Mouse (Mus musculus): ENCODE data around the gene Lekr1. TPM values are rescaled to one million over a fixed set of nuclear protein-coding genes. Genes with fewer than 3 reads are reported as not detected.

Lekr1 gene
- polyA plus RNA-seq, 1 experiment from 2014 or later, result 8.9 TPM

- Histone ChIP-seq H3K36me3 (no peaks in the 10 kb centered on the region), H3K27me3 (no peaks in the 10 kb centered on the region), H3K9ac (no peak overlapping the region), H3K4me1 (peaks cover 18% of the 10 kb centered on the region), H3K4me2 (no peak overlapping the region), H3K27ac (no peak overlapping the region), H3K9me3 (no peaks in the 10 kb centered on the region), H3K4me3 (no peak overlapping the region)
- ATAC-seq (ENCODE audit: insufficient number of reproducible peaks, insufficient read depth, low FRiP score, low TSS enrichment, low read depth), result no peak
- 57% methylated on average over 7 of the region's 7 CpGs for WGBS
Measured at GRCm38 (mm10) chr3:65637313-65637712, 28.7 kb upstream of the Lekr1 start.

GRCm38 (mm10) chr3:65638896-65639295 lies 27.1 kb upstream of the Lekr1 start:
- Histone ChIP-seq H3K4me2 (no peak overlapping the region), H3K36me3 (no peaks in the 10 kb centered on the region), H3K9me3 (no peaks in the 10 kb centered on the region), H3K9ac (no peak overlapping the region), H3K4me1 (peaks cover 18% of the 10 kb centered on the region), H3K27ac (no peak overlapping the region), H3K27me3 (no peaks in the 10 kb centered on the region), H3K4me3 (no peak overlapping the region)
- 74% methylated on average over 11 of the region's 11 CpGs for WGBS
- no peak for ATAC-seq (ENCODE audit: insufficient number of reproducible peaks, insufficient read depth, low FRiP score, low TSS enrichment, low read depth)

- H3K36me3 ChIP-seq, result no peaks in the 10 kb centered on the region
- H3K9me3 ChIP-seq, result no peaks in the 10 kb centered on the region
- H3K4me1 ChIP-seq, result peaks cover 12% of the 10 kb centered on the region
- H3K4me3 ChIP-seq, result no peak overlapping the region
- H3K27me3 ChIP-seq, result no peaks in the 10 kb centered on the region
- no peak for ATAC-seq (ENCODE audit: insufficient number of reproducible peaks, insufficient read depth, low FRiP score, low TSS enrichment, low read depth)
- H3K27ac ChIP-seq, result no peak overlapping the region
- 85% methylated on average over 5 of the region's 5 CpGs for WGBS
- no peak overlapping the region for H3K9ac ChIP-seq
- H3K4me2 ChIP-seq, result no peak overlapping the region
Measured at GRCm38 (mm10) chr3:65639454-65640014, 26.5 kb upstream of the Lekr1 start.

GRCm38 (mm10) chr3:65642959-65643358 lies 23.1 kb upstream of the Lekr1 start:
- no peak overlapping the region for H3K9ac ChIP-seq
- ATAC-seq (ENCODE audit: insufficient number of reproducible peaks, insufficient read depth, low FRiP score, low TSS enrichment, low read depth), result no peak
- H3K4me2 ChIP-seq, result no peak overlapping the region
- H3K27ac ChIP-seq, result no peak overlapping the region
- H3K4me1 ChIP-seq, result no peaks in the 10 kb centered on the region
- no peaks in the 10 kb centered on the region for H3K9me3 ChIP-seq
- no peak overlapping the region for H3K4me3 ChIP-seq
- no peaks in the 10 kb centered on the region for H3K36me3 ChIP-seq
- no peaks in the 10 kb centered on the region for H3K27me3 ChIP-seq
- 75% methylated on average over 2 of the region's 2 CpGs for WGBS

- no peak overlapping the region for H3K9ac ChIP-seq
- no peaks in the 10 kb centered on the region for H3K27me3 ChIP-seq
- H3K4me2 ChIP-seq, result no peak overlapping the region
- no peaks in the 10 kb centered on the region for H3K4me1 ChIP-seq
- WGBS, result 89% methylated on average over 1 of the region's 1 CpGs
- no peak overlapping the region for H3K27ac ChIP-seq
- H3K36me3 ChIP-seq, result no peaks in the 10 kb centered on the region
- no peak for ATAC-seq (ENCODE audit: insufficient number of reproducible peaks, insufficient read depth, low FRiP score, low TSS enrichment, low read depth)
- H3K9me3 ChIP-seq, result no peaks in the 10 kb centered on the region
- no peak overlapping the region for H3K4me3 ChIP-seq
Measured at GRCm38 (mm10) chr3:65643654-65644053, 22.4 kb upstream of the Lekr1 start.

- no peaks in the 10 kb centered on the region for H3K4me1 ChIP-seq
- H3K4me3 ChIP-seq, result no peak overlapping the region
- H3K27ac ChIP-seq, result no peak overlapping the region
- no peak overlapping the region for H3K4me2 ChIP-seq
- H3K9me3 ChIP-seq, result no peaks in the 10 kb centered on the region
- no peak overlapping the region for H3K9ac ChIP-seq
- H3K27me3 ChIP-seq, result no peaks in the 10 kb centered on the region
- WGBS, result 50% methylated on average over 8 of the region's 8 CpGs
- no peaks in the 10 kb centered on the region for H3K36me3 ChIP-seq
- no peak for ATAC-seq (ENCODE audit: insufficient number of reproducible peaks, insufficient read depth, low FRiP score, low TSS enrichment, low read depth)
Measured at GRCm38 (mm10) chr3:65647592-65647991, 18.4 kb upstream of the Lekr1 start.

GRCm38 (mm10) chr3:65648913-65649312 lies 17.1 kb upstream of the Lekr1 start:
- H3K9me3 ChIP-seq, result no peaks in the 10 kb centered on the region

GRCm38 (mm10) chr3:65650156-65650815 lies 15.7 kb upstream of the Lekr1 start:
- WGBS, result 61% methylated on average over 7 of the region's 7 CpGs
- no peak overlapping the region for H3K27ac ChIP-seq
- ATAC-seq (ENCODE audit: insufficient number of reproducible peaks, insufficient read depth, low FRiP score, low TSS enrichment, low read depth), result no peak
- no peaks in the 10 kb centered on the region for H3K36me3 ChIP-seq
- H3K4me1 ChIP-seq, result no peaks in the 10 kb centered on the region
- no peak overlapping the region for H3K4me2 ChIP-seq
- peaks cover 7% of the 10 kb centered on the region; the same call in 1 of the 2 replicates for H3K27me3 ChIP-seq
- H3K9me3 ChIP-seq, result no peaks in the 10 kb centered on the region
- H3K9ac ChIP-seq, result no peak overlapping the region
- H3K4me3 ChIP-seq, result no peak overlapping the region

More at GRCm38 (mm10) chr3:65648913-65649312, 17.1 kb upstream of the Lekr1 start:
- Histone ChIP-seq H3K4me2 (no peak overlapping the region), H3K4me1 (no peaks in the 10 kb centered on the region), H3K9ac (no peak overlapping the region), H3K27ac (no peak overlapping the region), H3K27me3 (no peaks in the 10 kb centered on the region), H3K4me3 (no peak overlapping the region), H3K36me3 (no peaks in the 10 kb centered on the region)
- 26% methylated on average over 1 of the region's 1 CpGs for WGBS
- ATAC-seq (ENCODE audit: insufficient number of reproducible peaks, insufficient read depth, low FRiP score, low TSS enrichment, low read depth), result 0 out of 2 replicates have a peak, but pooled peaks have one; percentile 20

- peaks cover 25% of the 10 kb centered on the region for H3K27me3 ChIP-seq
- no peak overlapping the region for H3K4me3 ChIP-seq
- 20% methylated on average over 10 of the region's 10 CpGs for WGBS
- H3K9ac ChIP-seq, result no peak overlapping the region
- no peaks in the 10 kb centered on the region for H3K9me3 ChIP-seq
- 0 out of 2 replicates have a peak, but pooled peaks cover 5% of the 10 kb centered on the region for H3K4me1 ChIP-seq
- H3K4me2 ChIP-seq, result no peak overlapping the region
- no peaks in the 10 kb centered on the region for H3K36me3 ChIP-seq
- no peak for ATAC-seq (ENCODE audit: insufficient number of reproducible peaks, insufficient read depth, low FRiP score, low TSS enrichment, low read depth)
- H3K27ac ChIP-seq, result no peak overlapping the region
Measured at GRCm38 (mm10) chr3:65654541-65655206, 11.4 kb upstream of the Lekr1 start.

GRCm38 (mm10) chr3:65656451-65656850 lies 9.6 kb upstream of the Lekr1 start:
- WGBS, result 70% methylated on average over 7 of the region's 7 CpGs
- H3K4me1 ChIP-seq, result 0 out of 2 replicates have a peak, but pooled peaks cover 5% of the 10 kb centered on the region

GRCm38 (mm10) chr3:65656902-65657660 lies 8.9 kb upstream of the Lekr1 start:
- ATAC-seq (ENCODE audit: insufficient number of reproducible peaks, insufficient read depth, low FRiP score, low TSS enrichment, low read depth), result no peak
- no peaks in the 10 kb centered on the region for H3K36me3 ChIP-seq
- no peak overlapping the region for H3K27ac ChIP-seq
- WGBS, result 34% methylated on average over 12 of the region's 12 CpGs
- H3K9me3 ChIP-seq, result no peaks in the 10 kb centered on the region
- H3K4me3 ChIP-seq, result no peak overlapping the region
- no peak overlapping the region for H3K9ac ChIP-seq
- H3K4me2 ChIP-seq, result no peak overlapping the region
- peaks cover 25% of the 10 kb centered on the region for H3K27me3 ChIP-seq
- H3K4me1 ChIP-seq, result 0 out of 2 replicates have a peak, but pooled peaks cover 5% of the 10 kb centered on the region

More at GRCm38 (mm10) chr3:65656451-65656850, 9.6 kb upstream of the Lekr1 start:
- H3K4me3 ChIP-seq, result no peak overlapping the region
- no peaks in the 10 kb centered on the region for H3K9me3 ChIP-seq
- H3K4me2 ChIP-seq, result no peak overlapping the region
- H3K27ac ChIP-seq, result no peak overlapping the region
- H3K9ac ChIP-seq, result no peak overlapping the region
- H3K27me3 ChIP-seq, result peaks cover 25% of the 10 kb centered on the region
- no peak for ATAC-seq (ENCODE audit: insufficient number of reproducible peaks, insufficient read depth, low FRiP score, low TSS enrichment, low read depth)
- no peaks in the 10 kb centered on the region for H3K36me3 ChIP-seq

Data from embryonic facial prominence, embryonic 13.5 days (tissue).